Mouse (Mus musculus): ENCODE measurements around the gene Chst15.

DNA sequence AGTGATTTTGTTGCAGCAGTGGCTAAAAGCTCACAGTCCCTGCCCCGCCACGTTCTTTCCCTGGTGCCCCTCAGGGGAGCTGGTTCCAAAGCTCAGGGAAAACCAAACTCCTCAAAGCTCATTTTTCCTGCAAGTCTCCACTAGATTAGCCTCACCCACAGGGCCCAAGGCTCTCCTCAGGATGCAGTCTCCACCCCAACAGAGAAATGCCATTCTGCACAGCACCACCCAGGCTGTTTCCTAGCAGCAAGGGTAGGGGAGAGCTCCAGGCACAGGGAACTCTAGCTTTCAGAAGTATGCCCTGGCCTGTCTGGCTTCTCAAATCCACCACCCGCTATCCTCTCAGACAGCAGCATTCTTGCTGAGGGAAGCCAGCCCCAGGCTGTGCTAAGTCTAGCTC, 82.8 kb downstream of the Chst15 start:
- TF ChIP-seq POLR2A (IDR thresholded peaks at IDR 0.05; ENCODE audit: borderline replicate concordance, control insufficient read depth, low read depth, low read length) (no peak), CTCF (IDR thresholded peaks at IDR 0.05; ENCODE audit: control insufficient read depth, insufficient read depth, low read length) (no peak)

Measured in bone marrow, adult 2 months (tissue).